Mouse (Mus musculus) lung, postnatal 0 days (tissue): ENCODE results near the gene Kdelr2. TPM values are rescaled to one million over a fixed set of nuclear protein-coding genes. Genes with fewer than 3 reads are reported as not detected.

Source experiments
- ATAC-seq: fragments of 200-750 bp; cut with Nextera tagmentation; 2 replicates; pipeline ENCODE4 v1.8.0; 2017; ENCODE audit warnings: moderate library complexity
- DNase-seq: peaks from one replicate; pipeline ENCODE4 v3.0.0-alpha.2; 2016; ENCODE audit warnings: low spot score
- H3K27ac ChIP-seq: fragments of 300-500 bp; sonication (generic); 2 replicates; pipeline ENCODE4 v1.5.1; 2014; ENCODE audit warnings: antibody characterized with exemption, mild to moderate bottlenecking, low read length, mixed read lengths
- H3K27me3 ChIP-seq: fragments of 300-500 bp; sonication (generic); replicated peaks from 2 replicates; pipeline ENCODE4 v1.6.1; 2014; ENCODE audit warnings: low read length, mixed read lengths; ENCODE audit not compliant: insufficient read depth
- H3K36me3 ChIP-seq: fragments of 300-500 bp; sonication (generic); 2 replicates; pipeline ENCODE4 v1.6.1; 2014; ENCODE audit warnings: low read length, mixed read lengths; ENCODE audit not compliant: insufficient read depth
- H3K4me1 ChIP-seq: fragments of 300-500 bp; sonication (generic); 2 replicates; pipeline ENCODE4 v1.6.1; 2014; ENCODE audit warnings: antibody characterized with exemption, low read depth, low read length, mixed read lengths; ENCODE audit not compliant: insufficient read depth
- H3K4me2 ChIP-seq: fragments of 300-500 bp; sonication (generic); replicated peaks from 2 replicates; pipeline ENCODE4 v1.6.1; 2014; ENCODE audit warnings: low read depth, mild to moderate bottlenecking, low read length, moderate library complexity, mixed read lengths
- H3K4me3 ChIP-seq: fragments of 300-500 bp; sonication (generic); 2 replicates; pipeline ENCODE4 v1.5.1; 2014; ENCODE audit warnings: low read depth, low read length
- H3K9ac ChIP-seq: fragments of 300-500 bp; sonication (generic); replicated peaks from 2 replicates; pipeline ENCODE4 v1.6.1; 2014; ENCODE audit warnings: low read depth, mild to moderate bottlenecking
- H3K9me3 ChIP-seq: fragments of 300-500 bp; sonication (generic); 2 replicates; pipeline ENCODE4 v1.6.1; 2016; ENCODE audit warnings: low read length, mixed read lengths
- CTCF ChIP-seq: IDR thresholded peaks from 2 replicates; pipeline ENCODE4 v1.5.1; 2016; ENCODE audit warnings: antibody characterized with exemption, mild to moderate bottlenecking
- EP300 ChIP-seq: IDR thresholded peaks from 2 replicates; pipeline ENCODE4 v1.6.1; 2016; ENCODE audit warnings: antibody characterized with exemption, mild to moderate bottlenecking, control low read depth
- WGBS: fragments of 180-500 bp; shearing (Covaris S2); extraction: QIAGEN DNeasy Blood & Tissue Kit; methylation state at CpG from one replicate; pipeline ENCODE4 v1.1.7; 2014; 5-methylcytosine and 5-hydroxymethylcytosine counted together
- polyA plus RNA-seq: library from polyadenylated mRNA; unstranded; fragments of >200 nt; fragmentation: Nextera tagmentation; extraction: Ambion mirVana; gene quantifications from 2 replicates; pipeline ENCODE4 v1.2.1, GENCODE M21; 2015

Gene Kdelr2
- polyA plus RNA-seq, 1 experiment from 2014 or later, result 242 TPM

- Histone ChIP-seq H3K27me3 (no peaks in the 10 kb centered on the region), H3K9ac (no peak overlapping the region), H3K36me3 (no peaks in the 10 kb centered on the region), H3K4me2 (no peak overlapping the region), H3K27ac (no peak overlapping the region), H3K4me3 (no peak overlapping the region), H3K9me3 (no peaks in the 10 kb centered on the region), H3K4me1 (peaks cover 4% of the 10 kb centered on the region; the same call in 1 of the 2 replicates)
- no peak for TF ChIP-seq EP300
- no peak for TF ChIP-seq CTCF
- WGBS, result 26% methylated on average over 3 of the region's 3 CpGs
- ATAC-seq (peak; percentile 44), DNase-seq (peak; percentile 48)
Observed at GRCm38 (mm10) chr5:143409239-143409638, 5.6 kb downstream of the Kdelr2 start.

GRCm38 (mm10) chr5:143410841-143411395, 7.3 kb downstream of the Kdelr2 start:
- peaks cover 2% of the 10 kb centered on the region for H3K36me3 ChIP-seq

GRCm38 (mm10) chr5:143421484-143421883, 17.8 kb downstream of the Kdelr2 start:
- Histone ChIP-seq H3K4me2 (no peak overlapping the region), H3K9me3 (no peaks in the 10 kb centered on the region), H3K4me1 (no peaks in the 10 kb centered on the region), H3K9ac (no peak overlapping the region), H3K27ac (no peak overlapping the region), H3K27me3 (no peaks in the 10 kb centered on the region), H3K4me3 (no peak overlapping the region), H3K36me3 (peaks cover 40% of the 10 kb centered on the region)
- TF ChIP-seq EP300 (no peak), CTCF (no peak)
- WGBS, result 73% methylated on average over 4 of the region's 4 CpGs
- no peak for DNase-seq
- no peak for ATAC-seq

More at GRCm38 (mm10) chr5:143410841-143411395, 7.3 kb downstream of the Kdelr2 start:
- WGBS, result 85% methylated on average over 4 of the region's 4 CpGs
- ATAC-seq, result 0 out of 2 replicates have a peak, but pooled peaks have one; percentile 23
- Histone ChIP-seq H3K27ac (no peak overlapping the region), H3K27me3 (no peaks in the 10 kb centered on the region), H3K9me3 (no peaks in the 10 kb centered on the region), H3K9ac (no peak overlapping the region), H3K4me1 (no peaks in the 10 kb centered on the region; the same call in 1 of the 2 replicates), H3K4me2 (no peak overlapping the region), H3K4me3 (no peak overlapping the region)
- TF ChIP-seq EP300, result no peak
- no peak for TF ChIP-seq CTCF
- no peak for DNase-seq

- Histone ChIP-seq H3K9me3 (no peaks in the 10 kb centered on the region), H3K27ac (no peak overlapping the region), H3K4me1 (no peaks in the 10 kb centered on the region), H3K27me3 (no peaks in the 10 kb centered on the region), H3K4me3 (no peak overlapping the region), H3K36me3 (peaks cover 29% of the 10 kb centered on the region), H3K9ac (no peak overlapping the region), H3K4me2 (no peak overlapping the region)
- no peak for ATAC-seq
- DNase-seq, result no peak
- TF ChIP-seq CTCF (peak; percentile 22), EP300 (no peak)
- WGBS, result 70% methylated on average over 4 of the region's 4 CpGs
Observed at GRCm38 (mm10) chr5:143422990-143423389, 19.4 kb downstream of the Kdelr2 start.

- Histone ChIP-seq H3K27ac (no peak overlapping the region), H3K9ac (no peak overlapping the region), H3K27me3 (no peaks in the 10 kb centered on the region), H3K9me3 (no peaks in the 10 kb centered on the region), H3K36me3 (peaks cover 20% of the 10 kb centered on the region), H3K4me3 (no peak overlapping the region), H3K4me2 (no peak overlapping the region), H3K4me1 (no peaks in the 10 kb centered on the region)
- DNase-seq (peak; percentile 73), ATAC-seq (peak; percentile 72)
- 18% methylated on average over 6 of the region's 6 CpGs for WGBS
- TF ChIP-seq CTCF (peak; percentile 91), EP300 (no peak)
Observed at GRCm38 (mm10) chr5:143423899-143424519, 20.4 kb downstream of the Kdelr2 start.

GRCm38 (mm10) chr5:143434421-143434820, 30.8 kb downstream of the Kdelr2 start:
- no peaks in the 10 kb centered on the region for H3K4me1 ChIP-seq
- TF ChIP-seq CTCF (peak; percentile 87), EP300 (no peak)
- DNase-seq, result peak; percentile 58

More at GRCm38 (mm10) chr5:143434421-143434820, 30.8 kb downstream of the Kdelr2 start:
- ATAC-seq, result no peak; the same call in 1 of the 2 replicates
- Histone ChIP-seq H3K27me3 (no peaks in the 10 kb centered on the region), H3K9ac (no peak overlapping the region), H3K4me2 (no peak overlapping the region), H3K27ac (no peak overlapping the region), H3K36me3 (no peaks in the 10 kb centered on the region), H3K9me3 (no peaks in the 10 kb centered on the region), H3K4me3 (no peak overlapping the region)
- 3% methylated on average over 4 of the region's 4 CpGs for WGBS
